ENCODE assay signal across 8 mouse cellular contexts in the genomic region with DNA sequence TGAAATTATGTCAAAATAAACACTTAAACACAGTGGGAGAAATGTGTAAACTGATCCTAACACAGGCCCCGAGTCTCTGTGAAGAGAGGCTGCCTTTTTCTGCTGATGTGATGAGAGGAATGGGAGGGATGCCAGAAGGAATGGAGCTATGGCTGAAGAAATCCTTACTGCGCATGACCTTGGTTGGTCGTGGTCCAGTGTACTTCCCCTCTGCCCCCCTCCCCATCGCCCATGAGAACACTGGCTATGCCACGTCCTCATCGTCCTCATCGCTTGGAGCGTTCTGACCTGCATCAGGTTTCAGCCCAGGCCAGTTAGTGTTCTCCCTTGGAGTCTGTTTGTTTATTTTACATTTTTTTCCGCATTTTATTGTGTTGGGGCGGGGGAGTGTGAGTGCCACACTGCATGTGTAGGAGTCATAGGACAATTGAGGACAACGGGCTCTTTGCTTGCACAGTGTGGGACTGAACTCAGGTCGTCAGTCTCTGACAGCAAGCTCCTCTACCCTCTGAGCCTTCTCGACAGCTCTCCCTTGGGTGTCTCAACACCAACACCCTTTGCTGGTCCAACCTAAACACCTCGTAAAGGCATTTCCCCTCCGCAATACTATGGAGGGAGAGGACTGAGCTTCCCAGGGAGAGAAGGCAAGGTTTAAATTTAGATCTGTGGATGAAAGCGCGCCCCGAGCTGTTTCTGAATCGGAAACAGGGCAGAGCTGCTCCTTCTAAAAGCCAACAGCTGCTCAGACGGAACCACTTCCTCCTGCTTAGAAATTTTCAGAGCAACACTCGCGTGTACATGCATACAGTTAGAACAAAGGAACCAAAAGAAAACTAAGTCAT. TPM values are rescaled to one million over a fixed set of nuclear protein-coding genes. Genes with fewer than 3 reads are reported as not detected.
A peak's percentile ranks its signal among the peaks of the same experiment; 100 is the strongest.
DNase-seq lines count a peak whose midpoint lies in the region; ATAC-seq and TF ChIP-seq lines count a peak whose summit lies in the region.

No protein-coding gene starts in this region.

- no peak for DNase-seq in CH12.LX (ENCODE audit: extremely low read depth)
- DNase-seq in kidney, postnatal 36 days, result peak; percentile 14 to 18
- no peak for DNase-seq in cerebellum, adult 18-20 months
- no peak for DNase-seq in urinary bladder, postnatal 10 days (ENCODE audit: low spot score)

- whole genome bisulfite sequencing in forebrain, embryonic 16.5 days, result 78% methylated on average over 22 of the region's 22 CpGs
- WGBS in forebrain, embryonic 13.5 days, result 82% methylated on average over 22 of the region's 22 CpGs
- 59% methylated on average over 22 of the region's 22 CpGs for WGBS in heart, embryonic 12.5 days
- WGBS in olfactory bulb, adult 2 months, result 44% methylated on average over 22 of the region's 22 CpGs

- H3K27ac ChIP-seq in forebrain, embryonic 16.5 days (ENCODE audit: low read length), result peak overlapping the region; percentile 44
- no peak overlapping the region for H3K27ac ChIP-seq in forebrain, embryonic 13.5 days
- H3K27ac ChIP-seq in CH12.LX (ENCODE audit: insufficient read depth, low read depth), result no peak overlapping the region
- peak overlapping the region; percentile 30; the same call in 1 of the 2 replicates for H3K27ac ChIP-seq in heart, embryonic 12.5 days (ENCODE audit: poor library complexity, severe bottlenecking)
- peak overlapping the region; percentile 70 for H3K27ac ChIP-seq in olfactory bulb, adult 2 months (ENCODE audit: insufficient read depth, low read depth, low read length)

- H3K4me1 ChIP-seq in forebrain, embryonic 16.5 days (replicated peaks; ENCODE audit: control insufficient read depth, insufficient read depth, low read length), result no peaks in the 10 kb centered on the region
- no peaks in the 10 kb centered on the region for H3K4me1 ChIP-seq in forebrain, embryonic 13.5 days
- peaks cover 10 to 13% of the 10 kb centered on the region in 2 experiments; a peak in 3 of 4 replicates for H3K4me1 ChIP-seq in CH12.LX (ENCODE audit: control insufficient read depth in 1 of 2, insufficient read depth in 2 of 2)
- H3K4me1 ChIP-seq in heart, embryonic 12.5 days (replicated peaks), result peaks cover 38% of the 10 kb centered on the region
- H3K4me1 ChIP-seq in olfactory bulb, adult 2 months (ENCODE audit: control insufficient read depth, insufficient read depth, low read length), result peaks cover 11% of the 10 kb centered on the region

- TF ChIP-seq POLR2A in CH12.LX (IDR thresholded peaks at IDR 0.05; ENCODE audit: low read depth, low read length), result no peak
- TF ChIP-seq POLR2A in olfactory bulb, adult 2 months (IDR thresholded peaks at IDR 0.05; ENCODE audit: insufficient read depth, low read depth, low read length), result no peak

- H3K79me2 ChIP-seq in CH12.LX (replicated peaks; ENCODE audit: control insufficient read depth, extremely low read depth, insufficient read depth, poor library complexity, severe bottlenecking), result no peaks in the 10 kb centered on the region

- H3K9me3 ChIP-seq in forebrain, embryonic 16.5 days (ENCODE audit: control insufficient read depth, low read length), result no peaks in the 10 kb centered on the region
- no peaks in the 10 kb centered on the region for H3K9me3 ChIP-seq in forebrain, embryonic 13.5 days (replicated peaks)
- no peaks in the 10 kb centered on the region for H3K9me3 ChIP-seq in CH12.LX (replicated peaks; ENCODE audit: low read length)
- H3K9me3 ChIP-seq in heart, embryonic 12.5 days (replicated peaks), result no peaks in the 10 kb centered on the region

- no peak for TF ChIP-seq CTCF in CH12.LX (conservative IDR thresholded peaks at IDR 0.05 in 1 of 2, IDR thresholded peaks at IDR 0.05 in 1 of 2; ENCODE audit: low read depth in 2 of 2, low read length in 2 of 2)
- no peak for TF ChIP-seq CTCF in olfactory bulb, adult 2 months (IDR thresholded peaks at IDR 0.05; ENCODE audit: insufficient read depth, low read depth, low read length)

- no peaks in the 10 kb centered on the region for H3K36me3 ChIP-seq in forebrain, embryonic 16.5 days (ENCODE audit: control insufficient read depth, insufficient read depth)
- no peaks in the 10 kb centered on the region for H3K36me3 ChIP-seq in forebrain, embryonic 13.5 days (ENCODE audit: poor library complexity, severe bottlenecking)
- no peaks in the 10 kb centered on the region for H3K36me3 ChIP-seq in CH12.LX (replicated peaks in 1 of 2; ENCODE audit: control insufficient read depth in 1 of 2, insufficient read depth in 1 of 2, low read length in 1 of 2)
- no peaks in the 10 kb centered on the region for H3K36me3 ChIP-seq in heart, embryonic 12.5 days

- no peaks in the 10 kb centered on the region for H3K27me3 ChIP-seq in forebrain, embryonic 16.5 days (replicated peaks; ENCODE audit: control insufficient read depth, insufficient read depth, low read length)
- H3K27me3 ChIP-seq in forebrain, embryonic 13.5 days, result no peaks in the 10 kb centered on the region
- no peaks in the 10 kb centered on the region for H3K27me3 ChIP-seq in CH12.LX (replicated peaks)
- H3K27me3 ChIP-seq in heart, embryonic 12.5 days (replicated peaks), result no peaks in the 10 kb centered on the region

- H3K4me3 ChIP-seq in forebrain, embryonic 16.5 days (replicated peaks; ENCODE audit: low read length), result no peak overlapping the region
- H3K4me3 ChIP-seq in forebrain, embryonic 13.5 days, result no peak overlapping the region
- no peak overlapping the region for H3K4me3 ChIP-seq in CH12.LX (replicated peaks in 1 of 3; ENCODE audit: low read depth in 2 of 3, low read length in 2 of 3, poor library complexity in 1 of 3)
- no peak overlapping the region for H3K4me3 ChIP-seq in heart, embryonic 12.5 days
- H3K4me3 ChIP-seq in olfactory bulb, adult 2 months (ENCODE audit: insufficient read depth, low read depth, low read length), result no peak overlapping the region

- in situ Hi-C loops in CH12.LX (cut with MboI; ENCODE audit: low pct_ligation_motif_present, low pct_unique_long_range_greater_than_20kb, low sequenced_read_pairs), result no loop called here

- dilution Hi-C loops in CH12.LX (cut with MboI; ENCODE audit: extremely low pct_ligation_motif_present, extremely low pct_unique_long_range_greater_than_20kb, low sequenced_read_pairs), result loop anchor here (25.0 kb wide), 1 partner anchor 167 kb away; a partner anchor contains a TSS

- TF ChIP-seq RAD21 in CH12.LX (IDR thresholded peaks at IDR 0.05; ENCODE audit: low read depth, low read length), result no peak

- no peak overlapping the region for H3K9ac ChIP-seq in forebrain, embryonic 16.5 days (replicated peaks; ENCODE audit: low read depth, low read length)
- no peak overlapping the region for H3K9ac ChIP-seq in forebrain, embryonic 13.5 days
- H3K9ac ChIP-seq in CH12.LX (ENCODE audit: insufficient read depth, low read depth), result no peak overlapping the region
- H3K9ac ChIP-seq in heart, embryonic 12.5 days, result no peak overlapping the region

- ATAC-seq in forebrain, embryonic 16.5 days, result no peak
- ATAC-seq in forebrain, embryonic 13.5 days, result no peak
- no peak for ATAC-seq in heart, embryonic 12.5 days (ENCODE audit: insufficient number of reproducible peaks, low FRiP score)

- H3K4me2 ChIP-seq in forebrain, embryonic 16.5 days (ENCODE audit: low read length), result no peak overlapping the region
- no peak overlapping the region for H3K4me2 ChIP-seq in forebrain, embryonic 13.5 days
- H3K4me2 ChIP-seq in CH12.LX (ENCODE audit: insufficient read depth, low read depth, poor library complexity, severe bottlenecking), result peak overlapping the region; percentile 18; the same call in 1 of the 2 replicates
- H3K4me2 ChIP-seq in heart, embryonic 12.5 days, result no peak overlapping the region

- no peak for TF ChIP-seq EP300 in CH12.LX (IDR thresholded peaks at IDR 0.05; ENCODE audit: low read length)

TF ChIP-seq in CH12.LX, 34 proteins besides CTCF, POLR2A, EP300 and RAD21:
- TF ChIP-seq RCOR1 (conservative IDR thresholded peaks at IDR 0.05; ENCODE audit: low read depth, low read length), result no peak
- no peak for TF ChIP-seq ETS1 (conservative IDR thresholded peaks at IDR 0.05; ENCODE audit: low read depth, low read length)
- no peak for TF ChIP-seq ZNF384 (IDR thresholded peaks at IDR 0.05; ENCODE audit: low read depth, low read length)
- no peak for TF ChIP-seq MAZ (IDR thresholded peaks at IDR 0.05; ENCODE audit: low read depth, low read length)
- no peak for TF ChIP-seq HCFC1 (IDR thresholded peaks at IDR 0.05; ENCODE audit: low read depth, low read length)
- no peak for TF ChIP-seq NRF1 (IDR thresholded peaks at IDR 0.05; ENCODE audit: low read depth, low read length)
- TF ChIP-seq USF2 (conservative IDR thresholded peaks at IDR 0.05; ENCODE audit: low read depth, low read length), result no peak
- no peak for TF ChIP-seq CHD2 (IDR thresholded peaks at IDR 0.05; ENCODE audit: low read length)
- TF ChIP-seq ZKSCAN1 (IDR thresholded peaks at IDR 0.05; ENCODE audit: borderline replicate concordance, low read depth, low read length), result no peak
- TF ChIP-seq MYC (IDR thresholded peaks at IDR 0.05; ENCODE audit: low read depth, low read length), result no peak
- no peak for TF ChIP-seq IRF4 (IDR thresholded peaks at IDR 0.05; ENCODE audit: low read depth, low read length)
- no peak for TF ChIP-seq ELF1 (IDR thresholded peaks at IDR 0.05; ENCODE audit: low read depth, low read length)
- no peak for TF ChIP-seq JUND (conservative IDR thresholded peaks at IDR 0.05; ENCODE audit: low read depth, low read length)
- no peak for TF ChIP-seq UBTF (IDR thresholded peaks at IDR 0.05; ENCODE audit: low read depth, low read length)
- no peak for TF ChIP-seq USF1 (IDR thresholded peaks at IDR 0.05; ENCODE audit: low read depth, low read length)
- no peak for TF ChIP-seq JUN (IDR thresholded peaks at IDR 0.05; ENCODE audit: insufficient read depth, low read depth, low read length)
- no peak for TF ChIP-seq TCF12 (IDR thresholded peaks at IDR 0.05; ENCODE audit: low read depth, low read length)
- TF ChIP-seq TBP (conservative IDR thresholded peaks at IDR 0.05; ENCODE audit: low read depth, low read length), result no peak
- no peak for TF ChIP-seq BHLHE40 (IDR thresholded peaks at IDR 0.05; ENCODE audit: low read depth, low read length)
- no peak for TF ChIP-seq MAX (IDR thresholded peaks at IDR 0.05; ENCODE audit: low read length)

RNA-seq across cellular contexts. Expression of a gene that starts 19.5 kb away (rescaled TPM):
- polyA plus RNA-seq in forebrain, embryonic 16.5 days (2015; fragmentation: Nextera tagmentation; extraction: Ambion mirVana), result 13.5 and 14.8 TPM in 2 replicates
- polyA plus RNA-seq in forebrain, embryonic 13.5 days (2015; fragmentation: Nextera tagmentation; extraction: Ambion mirVana), result 23.7 and 26.6 TPM in 2 replicates
- 24.1 and 25.6 TPM in 2 replicates for total RNA-seq in CH12.LX (2012; rRNA removed)
- total RNA-seq in CH12.LX (2014; rRNA removed), result 36.4 and 41.4 TPM in 2 replicates
- 56.2 TPM in 2 replicates for polyA plus RNA-seq in CH12.LX (2012; ENCODE audit: insufficient read length, low read depth)
- 26.7 and 29.7 TPM in 2 replicates for polyA plus RNA-seq in heart, embryonic 12.5 days (2016; fragmentation: Nextera tagmentation; extraction: Ambion mirVana)
- polyA plus RNA-seq in olfactory bulb, adult 2 months (2012; ENCODE audit: insufficient read depth, insufficient read length, low replicate concordance, missing spikeins), result not detected in 2 replicates

Comparison
In these comparisons a context has a peak if more than half of its experiments do, and no peak if none do; other contexts are left out.
1. H3K27ac ChIP-seq: peak in forebrain, embryonic 16.5 days (single experiment), heart, embryonic 12.5 days (single experiment) and olfactory bulb, adult 2 months (single experiment); none in forebrain, embryonic 13.5 days (single experiment) and CH12.LX (single experiment).
2. DNase-seq: peak in kidney, postnatal 36 days (2 of 2); none in CH12.LX (single experiment), cerebellum, adult 18-20 months (0 of 2) and urinary bladder, postnatal 10 days (single experiment).
3. RNA of a gene that starts 19.5 kb away (polyA plus RNA-seq): 56.2 TPM in CH12.LX, 26.7 to 29.7 TPM in heart, embryonic 12.5 days, 23.7 to 26.6 TPM in forebrain, embryonic 13.5 days and 13.5 to 14.8 TPM in forebrain, embryonic 16.5 days; not detected in olfactory bulb, adult 2 months; every median in the first group is over 10 times any median in the second.